Mouse (Mus musculus): ENCODE data around the gene Oasl1.

GRCm38 (mm10) chr5:114886801-114887200, 36.2 kb upstream of the Oasl1 start:
- no peak for TF ChIP-seq CTCF (IDR thresholded peaks at IDR 0.05; ENCODE audit: low read depth, low read length)
- TF ChIP-seq EP300 (IDR thresholded peaks at IDR 0.05; ENCODE audit: insufficient read depth, low read depth, low read length), result no peak

All from ES-Bruce4 (cell line).